Mouse (Mus musculus) lung, embryonic 15.5 days (tissue): ENCODE measurements around the gene Vasp. TPM values are rescaled to one million over a fixed set of nuclear protein-coding genes. Genes with fewer than 3 reads are reported as not detected.
A peak's percentile ranks its signal among the peaks of the same experiment; 100 is the strongest.

ENCODE experiments used
- ATAC-seq: fragments of 200-750 bp; cut with Nextera tagmentation; 2 replicates; pipeline ENCODE4 v1.8.0; 2017; ENCODE audit warnings: moderate number of reproducible peaks, borderline replicate concordance; ENCODE audit not compliant: low FRiP score, low TSS enrichment; ENCODE audit errors: extremely low read depth
- H3K27ac ChIP-seq: fragments of 300-500 bp; sonication (generic); 2 replicates; pipeline ENCODE4 v1.5.1; 2015; ENCODE audit warnings: moderate library complexity, mild to moderate bottlenecking, inconsistent platforms
- H3K27me3 ChIP-seq: fragments of 300-500 bp; sonication (generic); 2 replicates; pipeline ENCODE4 v1.6.1; 2015; ENCODE audit warnings: inconsistent platforms
- H3K36me3 ChIP-seq: fragments of 300-500 bp; sonication (generic); 2 replicates; pipeline ENCODE4 v1.6.1; 2015; ENCODE audit warnings: inconsistent platforms
- H3K4me1 ChIP-seq: fragments of 300-500 bp; sonication (generic); 2 replicates; pipeline ENCODE4 v1.6.1; 2015; ENCODE audit warnings: inconsistent platforms
- H3K4me2 ChIP-seq: fragments of 300-500 bp; sonication (generic); 2 replicates; pipeline ENCODE4 v1.6.1; 2015; ENCODE audit warnings: inconsistent platforms, mild to moderate bottlenecking, moderate library complexity
- H3K4me3 ChIP-seq: fragments of 300-500 bp; sonication (generic); 2 replicates; pipeline ENCODE4 v1.5.1; 2015; ENCODE audit warnings: mild to moderate bottlenecking, inconsistent platforms
- H3K9ac ChIP-seq: fragments of 300-500 bp; sonication (generic); 2 replicates; pipeline ENCODE4 v1.6.1; 2015; ENCODE audit warnings: inconsistent platforms
- H3K9me3 ChIP-seq: fragments of 300-500 bp; sonication (generic); 2 replicates; pipeline ENCODE4 v1.6.1; 2016; ENCODE audit warnings: inconsistent platforms
- WGBS: fragments of 180-500 bp; shearing (Covaris S2); methylation state at CpG from one replicate; pipeline ENCODE4 v1.1.7; 2015; 5-methylcytosine and 5-hydroxymethylcytosine counted together
- polyA plus RNA-seq: library from polyadenylated mRNA; unstranded; fragments of >200 nt; fragmentation: Nextera tagmentation; extraction: Ambion mirVana; gene quantifications from 2 replicates; pipeline ENCODE4 v1.2.1, GENCODE M21; 2015

Gene Vasp
- polyA plus RNA-seq, 1 experiment from 2014 or later, result 115 TPM

DNA sequence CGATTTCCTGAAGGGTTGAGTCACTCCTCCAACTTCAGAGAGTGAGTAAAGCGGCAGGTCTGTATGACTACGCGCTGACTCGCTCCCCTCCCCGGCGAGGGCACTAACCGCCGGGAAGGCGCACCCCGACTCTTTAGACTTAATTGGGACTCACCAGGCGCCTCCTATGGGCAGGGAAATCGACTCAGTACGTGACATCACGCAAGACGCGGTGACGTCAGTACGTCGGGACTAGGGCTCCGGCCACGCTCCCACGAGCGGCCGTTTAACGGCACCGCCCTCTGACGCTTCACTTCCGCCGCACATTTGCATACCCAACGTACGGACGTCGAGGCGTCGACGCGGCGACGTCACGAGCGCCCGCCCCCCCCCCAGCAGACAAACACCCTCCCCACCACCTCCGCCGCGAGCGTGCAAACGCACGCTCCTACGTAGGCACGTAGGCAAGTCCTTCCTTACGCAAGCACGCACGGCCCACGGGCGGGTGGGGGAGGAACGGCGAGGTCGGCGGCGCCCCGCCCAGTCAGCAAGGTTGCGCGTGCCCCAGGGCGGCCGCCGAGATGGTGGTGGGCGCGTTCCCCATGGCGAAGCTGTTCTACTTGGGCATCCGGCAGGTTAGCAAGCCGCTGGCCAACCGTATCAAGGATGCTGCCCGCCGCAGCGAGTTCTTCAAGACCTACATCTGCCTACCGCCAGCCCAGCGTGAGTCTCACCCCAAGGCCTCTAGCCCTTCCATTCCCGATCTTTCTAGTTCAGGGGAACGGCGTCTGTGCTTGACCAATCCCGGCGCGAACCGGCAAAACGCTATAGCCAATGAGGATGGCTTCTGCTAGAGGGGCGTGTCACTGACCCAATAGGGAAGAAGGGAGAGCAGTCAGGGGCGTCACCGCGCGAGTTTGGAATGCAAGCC lies 43.5 kb downstream of the Vasp start, which contains the start of gene Opa3:
Gene Opa3, plus strand, starts transcription at position 452 of the 910 bp plus-strand sequence.
- Histone ChIP-seq H3K4me2 (peak within 1 kb of the TSS; percentile 78), H3K27ac (peak within 1 kb of the TSS; percentile 99), H3K4me3 (peak within 1 kb of the TSS; percentile 66), H3K4me1 (peaks cover 20% of the 10 kb centered on the region), H3K27me3 (no peaks in the 10 kb centered on the region), H3K9me3 (no peaks in the 10 kb centered on the region), H3K9ac (peak within 1 kb of the TSS; percentile 76), H3K36me3 (no peaks in the 10 kb centered on the region)
- peak; percentile 95 for ATAC-seq
- WGBS, result 0% methylated on average over 91 of the region's 91 CpGs

DNA sequence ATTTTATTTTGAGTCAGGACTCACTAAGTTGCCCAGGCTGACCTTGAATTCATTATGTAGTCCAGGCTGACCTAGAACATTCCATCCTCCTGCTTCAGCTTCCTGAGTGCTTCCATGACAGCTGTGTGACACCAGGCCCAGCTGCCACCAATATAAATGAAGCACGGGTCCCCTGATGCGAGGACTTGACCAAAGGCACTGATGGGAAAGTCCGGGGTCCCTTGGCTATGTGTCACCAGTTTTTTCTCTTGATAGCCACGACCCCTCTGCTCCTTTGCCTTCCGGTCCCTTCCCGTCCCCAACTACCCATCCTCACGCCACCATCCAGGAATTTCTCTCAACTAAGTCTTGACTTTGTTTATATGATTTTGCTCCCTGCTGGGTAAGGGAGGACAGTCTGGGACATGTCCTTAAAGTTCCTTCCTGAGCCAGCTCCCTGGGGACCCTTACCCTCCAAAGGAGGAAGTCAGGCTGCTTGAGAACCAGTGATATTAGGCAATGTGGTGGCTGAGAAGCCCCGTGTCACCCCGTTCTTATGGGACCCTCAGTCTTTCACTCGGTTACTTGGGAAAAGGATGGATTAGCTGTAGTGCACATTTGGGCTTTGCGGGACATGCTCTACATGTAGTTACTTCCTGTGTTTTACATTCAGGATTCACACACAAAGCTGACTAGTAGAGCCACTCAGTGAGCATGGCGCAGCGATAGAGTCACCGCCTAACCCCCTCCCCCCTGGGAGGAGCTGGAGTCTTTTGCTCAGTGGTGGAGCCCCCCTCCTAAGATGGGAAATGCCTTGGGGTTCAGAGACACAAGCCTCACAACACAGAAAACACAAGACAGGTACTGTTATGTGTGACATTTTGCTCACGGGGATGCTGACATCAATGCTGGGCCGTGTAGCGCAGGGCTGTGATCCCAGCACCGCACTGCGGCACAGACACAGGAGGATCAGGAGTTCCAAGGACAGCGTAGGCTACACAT lies 44.5 kb downstream of the Vasp start:
- Histone ChIP-seq H3K9me3 (no peaks in the 10 kb centered on the region), H3K27me3 (no peaks in the 10 kb centered on the region), H3K9ac (peak overlapping the region; percentile 76), H3K27ac (peak overlapping the region; percentile 99), H3K36me3 (no peaks in the 10 kb centered on the region), H3K4me2 (peak overlapping the region; percentile 77), H3K4me1 (peaks cover 20% of the 10 kb centered on the region), H3K4me3 (peak overlapping the region; percentile 66)
- 10% methylated on average over 20 of the region's 20 CpGs for WGBS
- peak; percentile 9; the same call in 1 of the 2 replicates for ATAC-seq

DNA sequence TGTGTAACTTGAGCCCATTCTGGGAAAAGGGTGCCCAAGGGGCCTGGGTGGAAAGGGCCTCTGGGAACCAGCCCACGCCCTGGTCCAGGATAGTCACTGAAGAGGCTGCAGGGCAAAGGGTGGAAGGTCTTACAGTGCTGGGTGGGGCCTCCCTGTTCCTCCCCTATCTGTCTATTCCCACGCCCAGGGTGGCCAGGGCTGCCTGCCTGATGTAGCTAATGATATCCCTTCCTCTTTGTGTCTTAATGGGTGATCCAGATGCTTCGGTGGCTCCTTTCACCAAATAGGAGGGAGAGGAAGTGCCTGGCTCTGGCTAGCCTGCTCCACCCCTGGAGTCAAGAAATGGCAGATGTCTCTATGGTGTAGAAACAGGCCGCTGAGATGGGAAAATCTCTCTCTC lies 46.7 kb downstream of the Vasp start:
- ATAC-seq, result no peak
- H3K9ac ChIP-seq, result no peak overlapping the region
- H3K36me3 ChIP-seq, result no peaks in the 10 kb centered on the region
- 71% methylated on average over 4 of the region's 4 CpGs for WGBS
- H3K4me2 ChIP-seq, result no peak overlapping the region
- H3K27me3 ChIP-seq, result no peaks in the 10 kb centered on the region
- H3K27ac ChIP-seq, result no peak overlapping the region
- peaks cover 15% of the 10 kb centered on the region for H3K4me1 ChIP-seq
- no peaks in the 10 kb centered on the region for H3K9me3 ChIP-seq
- no peak overlapping the region for H3K4me3 ChIP-seq

DNA sequence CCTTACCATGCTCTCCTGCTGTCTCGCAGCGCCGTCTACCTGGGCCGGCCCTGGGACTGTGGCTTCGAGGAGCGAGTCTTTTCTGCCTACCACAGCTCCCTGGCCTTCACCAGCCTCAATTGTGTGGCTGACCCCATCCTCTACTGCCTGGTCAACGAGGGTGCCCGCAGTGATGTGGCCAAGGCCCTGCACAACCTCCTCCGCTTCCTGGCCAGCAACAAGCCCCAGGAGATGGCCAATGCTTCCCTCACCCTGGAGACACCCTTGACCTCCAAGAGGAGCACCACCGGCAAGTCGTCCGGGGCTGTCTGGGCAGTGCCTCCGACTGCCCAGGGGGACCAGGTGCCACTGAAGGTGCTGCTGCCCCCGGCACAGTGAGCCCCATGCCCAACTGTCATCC lies 48.7 kb downstream of the Vasp start:
- no peaks in the 10 kb centered on the region for H3K9me3 ChIP-seq
- no peak for ATAC-seq
- WGBS, result 88% methylated on average over 14 of the region's 14 CpGs
- H3K4me1 ChIP-seq, result peaks cover 10% of the 10 kb centered on the region; the same call in 1 of the 2 replicates
- no peak overlapping the region for H3K9ac ChIP-seq
- no peak overlapping the region for H3K4me2 ChIP-seq
- H3K27me3 ChIP-seq, result no peaks in the 10 kb centered on the region
- H3K36me3 ChIP-seq, result no peaks in the 10 kb centered on the region
- no peak overlapping the region for H3K4me3 ChIP-seq
- no peak overlapping the region for H3K27ac ChIP-seq

DNA sequence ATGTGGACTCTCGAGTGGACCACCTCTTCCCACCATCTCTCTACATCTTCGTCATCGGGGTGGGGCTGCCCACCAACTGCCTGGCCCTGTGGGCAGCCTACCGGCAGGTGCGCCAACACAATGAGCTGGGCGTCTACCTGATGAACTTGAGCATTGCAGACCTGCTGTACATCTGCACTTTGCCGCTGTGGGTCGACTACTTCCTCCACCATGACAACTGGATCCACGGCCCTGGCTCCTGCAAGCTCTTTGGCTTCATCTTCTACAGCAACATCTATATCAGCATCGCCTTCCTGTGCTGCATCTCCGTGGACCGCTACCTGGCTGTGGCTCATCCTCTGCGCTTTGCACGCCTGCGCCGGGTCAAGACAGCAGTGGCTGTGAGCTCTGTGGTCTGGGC lies 49.4 kb downstream of the Vasp start:
- 91% methylated on average over 16 of the region's 16 CpGs for WGBS

DNA sequence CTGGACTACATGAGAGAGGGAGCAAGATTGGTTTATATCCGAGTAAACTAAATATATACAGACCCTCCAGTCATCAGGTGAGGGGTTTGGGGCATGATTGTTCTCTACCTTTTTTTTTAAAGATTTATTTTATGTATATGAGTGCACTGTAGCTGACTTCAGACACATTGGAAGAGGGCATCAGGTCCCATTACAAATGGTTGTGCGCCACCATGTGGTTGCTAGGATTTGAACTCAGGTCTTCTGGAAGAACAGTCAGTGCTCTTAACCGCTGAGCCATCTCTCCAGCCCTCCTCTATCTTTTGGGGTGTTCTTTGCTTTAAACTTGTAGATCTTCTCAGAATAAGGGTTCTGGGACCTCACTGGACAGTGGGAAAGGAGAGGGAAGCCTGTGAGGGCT lies 51.6 kb downstream of the Vasp start:
- Histone ChIP-seq H3K9me3 (no peaks in the 10 kb centered on the region), H3K4me3 (no peak overlapping the region), H3K27me3 (no peaks in the 10 kb centered on the region), H3K27ac (no peak overlapping the region), H3K4me1 (0 out of 2 replicates have a peak, but pooled peaks cover 4% of the 10 kb centered on the region), H3K4me2 (no peak overlapping the region), H3K36me3 (no peaks in the 10 kb centered on the region), H3K9ac (no peak overlapping the region)
- WGBS, result 69% methylated on average over 3 of the region's 3 CpGs
- ATAC-seq, result no peak

More for the DNA sequence above, 49.4 kb downstream of the Vasp start:
- Histone ChIP-seq H3K27me3 (no peaks in the 10 kb centered on the region), H3K4me1 (peaks cover 10% of the 10 kb centered on the region; the same call in 1 of the 2 replicates), H3K27ac (no peak overlapping the region), H3K36me3 (no peaks in the 10 kb centered on the region), H3K9ac (no peak overlapping the region), H3K9me3 (no peaks in the 10 kb centered on the region), H3K4me2 (no peak overlapping the region), H3K4me3 (no peak overlapping the region)
- ATAC-seq, result no peak

DNA sequence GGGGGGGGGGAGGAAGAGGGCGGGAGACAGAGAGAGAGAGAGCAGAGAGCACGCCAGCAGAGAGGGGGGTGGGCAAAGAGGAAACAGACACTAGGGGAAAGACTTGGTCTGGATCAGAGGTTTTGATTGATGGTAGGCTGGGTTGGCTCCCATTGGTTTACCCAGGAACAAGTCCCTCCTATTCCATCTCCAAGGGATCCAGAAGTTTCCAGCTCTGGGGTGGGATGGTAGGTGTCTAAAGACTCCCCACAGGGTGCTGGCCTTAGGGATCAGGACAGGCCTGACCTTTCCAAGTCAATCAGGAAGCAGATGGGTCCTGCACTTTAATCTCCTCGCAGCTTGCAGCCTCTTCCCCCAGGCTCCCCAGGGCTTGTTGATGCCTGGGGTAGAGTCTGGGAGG lies 53.7 kb downstream of the Vasp start:
- 0 out of 2 replicates have a peak, but pooled peaks have one; percentile 52 for ATAC-seq

DNA sequence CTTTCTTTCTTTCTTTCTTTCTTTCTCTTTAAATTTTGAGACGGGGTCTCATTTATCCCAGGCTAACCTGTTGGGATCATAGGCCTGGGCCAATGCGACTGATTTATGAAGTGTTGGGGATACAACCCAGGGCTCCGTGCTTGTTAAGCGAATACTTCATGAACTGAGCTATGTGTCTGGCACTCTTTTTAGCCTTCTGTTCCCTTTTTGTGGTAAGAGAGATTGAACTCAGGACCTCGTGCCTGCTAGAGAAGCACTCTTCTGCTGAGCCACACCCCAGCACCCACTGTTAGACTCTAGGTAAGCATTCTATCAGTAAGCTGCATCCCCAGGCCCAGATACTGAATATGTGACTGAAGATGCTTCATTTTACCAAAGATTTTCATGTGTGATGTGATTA lies 54.1 kb downstream of the Vasp start:
- WGBS, result 37% methylated on average over 5 of the region's 5 CpGs
- no peak overlapping the region for H3K27ac ChIP-seq
- H3K4me2 ChIP-seq, result no peak overlapping the region
- no peaks in the 10 kb centered on the region for H3K36me3 ChIP-seq
- no peak overlapping the region for H3K9ac ChIP-seq
- no peaks in the 10 kb centered on the region; the same call in 1 of the 2 replicates for H3K27me3 ChIP-seq
- H3K9me3 ChIP-seq, result no peaks in the 10 kb centered on the region
- peaks cover 5% of the 10 kb centered on the region; the same call in 1 of the 2 replicates for H3K4me1 ChIP-seq
- ATAC-seq, result no peak
- H3K4me3 ChIP-seq, result no peak overlapping the region

More for the DNA sequence above, 53.7 kb downstream of the Vasp start:
- no peaks in the 10 kb centered on the region for H3K36me3 ChIP-seq
- WGBS, result 0% methylated on average over 2 of the region's 3 CpGs
- H3K4me2 ChIP-seq, result no peak overlapping the region
- no peak overlapping the region for H3K9ac ChIP-seq
- H3K27ac ChIP-seq, result no peak overlapping the region
- H3K4me3 ChIP-seq, result no peak overlapping the region
- H3K9me3 ChIP-seq, result no peaks in the 10 kb centered on the region
- H3K4me1 ChIP-seq, result 0 out of 2 replicates have a peak, but pooled peaks cover 4% of the 10 kb centered on the region
- no peaks in the 10 kb centered on the region; the same call in 1 of the 2 replicates for H3K27me3 ChIP-seq

DNA sequence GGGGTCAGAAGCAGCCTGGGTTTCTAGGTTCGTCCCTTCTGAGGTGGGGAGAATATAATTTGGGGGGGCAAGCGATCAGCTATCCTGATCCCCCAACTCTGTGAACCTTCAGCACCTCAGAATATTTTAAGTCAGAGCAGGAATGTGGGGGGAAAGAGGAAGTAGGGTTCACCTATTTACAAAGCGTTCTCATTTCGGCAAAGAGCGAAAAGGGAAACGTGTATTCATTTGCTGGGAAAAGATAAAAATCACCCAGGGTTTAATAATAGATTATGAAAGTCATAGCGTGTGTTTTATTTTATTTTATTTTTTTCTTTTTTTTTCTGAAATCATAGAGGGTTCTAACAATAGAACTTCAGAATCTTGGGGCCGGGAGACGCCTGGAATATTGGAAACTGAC lies 56.7 kb downstream of the Vasp start:
- no peak overlapping the region for H3K27ac ChIP-seq
- no peak overlapping the region for H3K4me2 ChIP-seq
- H3K9ac ChIP-seq, result no peak overlapping the region
- no peak overlapping the region for H3K4me3 ChIP-seq
- H3K27me3 ChIP-seq, result peaks cover 4% of the 10 kb centered on the region; the same call in 1 of the 2 replicates
- H3K36me3 ChIP-seq, result no peaks in the 10 kb centered on the region
- WGBS, result 62% methylated on average over 9 of the region's 9 CpGs
- no peak for ATAC-seq
- H3K9me3 ChIP-seq, result no peaks in the 10 kb centered on the region
- peaks cover 13% of the 10 kb centered on the region; the same call in 1 of the 2 replicates for H3K4me1 ChIP-seq

DNA sequence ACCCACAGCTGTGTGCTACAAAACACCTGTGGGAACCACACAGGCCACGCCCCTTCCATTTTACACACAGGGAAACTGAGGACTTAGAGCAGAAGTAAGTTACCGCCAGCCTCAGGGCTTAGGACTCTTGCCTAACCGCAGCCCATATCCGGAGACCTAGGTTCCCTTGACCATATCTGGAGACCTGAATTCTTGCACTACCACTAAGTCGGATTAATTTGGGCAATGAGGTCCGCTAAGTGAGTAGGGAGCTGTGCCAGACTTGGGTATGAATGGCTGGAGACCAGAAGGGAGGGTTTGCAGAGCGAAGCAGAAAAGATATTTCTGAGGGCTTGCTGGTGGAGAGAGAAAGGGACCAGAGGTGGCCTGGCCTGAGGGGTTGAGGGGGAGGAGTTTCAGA lies 57.2 kb downstream of the Vasp start:
- Histone ChIP-seq H3K27ac (no peak overlapping the region), H3K4me2 (no peak overlapping the region), H3K27me3 (peaks cover 4% of the 10 kb centered on the region; the same call in 1 of the 2 replicates), H3K4me1 (peaks cover 13% of the 10 kb centered on the region; the same call in 1 of the 2 replicates), H3K4me3 (no peak overlapping the region), H3K9me3 (no peaks in the 10 kb centered on the region), H3K9ac (no peak overlapping the region), H3K36me3 (no peaks in the 10 kb centered on the region)
- 64% methylated on average over 7 of the region's 7 CpGs for WGBS
- no peak for ATAC-seq

DNA sequence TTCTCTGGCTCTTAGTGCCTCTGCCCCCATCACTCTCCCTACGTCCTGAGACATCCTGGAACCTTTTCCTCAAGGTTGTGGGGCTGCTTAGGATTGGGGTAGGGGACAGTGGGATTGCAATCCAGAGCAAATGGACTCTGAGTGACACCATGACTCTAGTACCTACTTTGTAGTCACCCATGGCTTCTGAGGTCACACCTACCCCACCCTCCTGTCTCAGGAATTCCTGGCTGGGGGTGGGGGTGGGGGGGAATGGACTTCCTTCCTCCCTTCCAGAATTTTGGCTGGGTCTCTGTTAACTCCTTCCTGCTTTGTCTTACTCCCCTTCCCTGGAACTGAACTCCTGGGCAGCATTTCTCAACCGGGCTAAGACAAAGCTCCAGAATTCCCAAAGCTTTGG lies 58.2 kb downstream of the Vasp start:
- Histone ChIP-seq H3K27ac (no peak overlapping the region), H3K36me3 (no peaks in the 10 kb centered on the region), H3K27me3 (peaks cover 4% of the 10 kb centered on the region; the same call in 1 of the 2 replicates), H3K9ac (no peak overlapping the region), H3K4me1 (peaks cover 13% of the 10 kb centered on the region; the same call in 1 of the 2 replicates), H3K4me2 (peak overlapping the region; percentile 81), H3K9me3 (no peaks in the 10 kb centered on the region), H3K4me3 (no peak overlapping the region)
- 61% methylated on average over 2 of the region's 2 CpGs for WGBS
- no peak for ATAC-seq
